In genomic region chr4:47605676-47606075, GRCm38 (mm10) we compare ENCODE assay signal across 17 mouse cellular contexts.
"Had no signal": no experiment of that assay in that cellular context is flagged by ENCODE, and none has a peak within 500 bp of the region (broad histone marks: within the 10 kb centered on the region; RNA-seq: fewer than 3 reads in every experiment).

No protein-coding gene starts in this region.

- H3K27ac ChIP-seq: layer of hippocampus, adult 2 months; limb, embryonic 15.5 days; liver, embryonic 13.5 days; lung, embryonic 15.5 days; macrophage; midbrain, embryonic 12.5 days; stomach, embryonic 15.5 days had no signal

- H3K36me3 ChIP-seq: limb, embryonic 15.5 days; liver, embryonic 13.5 days; lung, embryonic 15.5 days; midbrain, embryonic 12.5 days; stomach, embryonic 15.5 days had no signal

- ATAC-seq: liver, postnatal 0 days; midbrain, embryonic 16.5 days had no signal

- H3K4me1 ChIP-seq: liver, embryonic 13.5 days; stomach, embryonic 15.5 days had no signal

- H3K4me2 ChIP-seq: limb, embryonic 15.5 days; liver, embryonic 13.5 days; lung, embryonic 15.5 days; midbrain, embryonic 12.5 days; stomach, embryonic 15.5 days had no signal

- H3K9me3 ChIP-seq: limb, embryonic 15.5 days; liver, embryonic 13.5 days; lung, embryonic 15.5 days; megakaryocyte, embryonic 14.5 days; midbrain, embryonic 12.5 days; stomach, embryonic 15.5 days had no signal

- H3K27me3 ChIP-seq: limb, embryonic 15.5 days; liver, embryonic 13.5 days; lung, embryonic 15.5 days; midbrain, embryonic 12.5 days; stomach, embryonic 15.5 days had no signal

- H3K4me3 ChIP-seq: layer of hippocampus, adult 2 months; limb, embryonic 15.5 days; liver, embryonic 13.5 days; lung, embryonic 15.5 days; megakaryocyte, embryonic 14.5 days; midbrain, embryonic 12.5 days; stomach, embryonic 15.5 days had no signal

- DNase-seq: kidney, postnatal 10 days; kidney, postnatal 4 days; liver, embryonic 13.5 days; liver, postnatal 0 days; lung, postnatal 14 days; right cerebral cortex, adult 18-20 months; right cerebral cortex, postnatal 25 days; thymus, adult 2 months; thymus, postnatal 25 days had no signal

- H3K9ac ChIP-seq: limb, embryonic 15.5 days; liver, embryonic 13.5 days; liver, postnatal 0 days; lung, embryonic 15.5 days; midbrain, embryonic 12.5 days; stomach, embryonic 15.5 days had no signal
